Mouse (Mus musculus): ENCODE measurements at regions not wholly inside any gene's neighbourhood (a gene's known extent, or its start where the extent isn't known, plus 50 kb on each side); places are given as distances from the start of the nearest gene placed in this dataset.

- DNase-seq = no peak
- Histone ChIP-seq H3K4me3 (no peak overlapping the region), H3K27ac (no peak overlapping the region)
- no peak for TF ChIP-seq CTCF (IDR thresholded peaks at IDR 0.05)
- intact Hi-C loops (cut with DNase I) = no loop called here
Observed at GRCm38 (mm10) chr12:56472856-56473647, 63.7 kb downstream of the Nkx2-1 start.

DNA sequence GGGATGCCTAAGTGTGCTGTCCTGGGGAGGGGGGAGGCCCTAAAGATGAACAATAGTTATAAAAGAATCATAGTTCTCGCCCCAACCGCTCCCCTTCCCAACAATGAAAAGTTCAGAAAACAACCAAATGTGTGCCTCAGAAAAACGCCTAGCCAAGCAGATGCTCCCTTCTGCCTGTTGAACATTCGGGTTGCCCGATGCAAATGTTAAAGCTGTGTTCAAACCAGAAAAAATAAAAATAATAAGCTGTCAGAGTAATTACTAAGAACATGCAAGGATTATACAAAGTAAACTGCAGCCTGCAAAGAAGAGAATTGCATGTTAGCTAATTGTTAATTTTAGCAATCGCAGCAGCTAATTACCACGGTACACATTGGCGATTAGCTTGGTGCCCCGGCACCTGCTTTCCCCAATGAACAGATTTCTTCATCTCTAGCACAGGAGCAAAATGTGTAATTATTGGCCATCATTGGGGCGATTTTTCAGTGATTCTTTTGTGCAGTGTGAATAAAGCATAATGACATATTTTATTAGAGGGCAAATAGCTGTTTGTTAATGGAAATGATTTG is 65.7 kb downstream of the Nkx2-1 start:
- no peak for DNase-seq
- intact Hi-C loops (cut with DNase I) = no loop called here
- no peak overlapping the region for H3K4me3 ChIP-seq
- no peak for TF ChIP-seq CTCF (IDR thresholded peaks at IDR 0.05)
- no peak overlapping the region for H3K27ac ChIP-seq

- H3K27ac ChIP-seq = no peak overlapping the region
- intact Hi-C loops (cut with DNase I) = no loop called here
- no peak for DNase-seq
- H3K4me3 ChIP-seq = no peak overlapping the region
- TF ChIP-seq CTCF (IDR thresholded peaks at IDR 0.05) = no peak
Observed at GRCm38 (mm10) chr12:56459508-56460119, 77.1 kb downstream of the Nkx2-1 start.

DNA sequence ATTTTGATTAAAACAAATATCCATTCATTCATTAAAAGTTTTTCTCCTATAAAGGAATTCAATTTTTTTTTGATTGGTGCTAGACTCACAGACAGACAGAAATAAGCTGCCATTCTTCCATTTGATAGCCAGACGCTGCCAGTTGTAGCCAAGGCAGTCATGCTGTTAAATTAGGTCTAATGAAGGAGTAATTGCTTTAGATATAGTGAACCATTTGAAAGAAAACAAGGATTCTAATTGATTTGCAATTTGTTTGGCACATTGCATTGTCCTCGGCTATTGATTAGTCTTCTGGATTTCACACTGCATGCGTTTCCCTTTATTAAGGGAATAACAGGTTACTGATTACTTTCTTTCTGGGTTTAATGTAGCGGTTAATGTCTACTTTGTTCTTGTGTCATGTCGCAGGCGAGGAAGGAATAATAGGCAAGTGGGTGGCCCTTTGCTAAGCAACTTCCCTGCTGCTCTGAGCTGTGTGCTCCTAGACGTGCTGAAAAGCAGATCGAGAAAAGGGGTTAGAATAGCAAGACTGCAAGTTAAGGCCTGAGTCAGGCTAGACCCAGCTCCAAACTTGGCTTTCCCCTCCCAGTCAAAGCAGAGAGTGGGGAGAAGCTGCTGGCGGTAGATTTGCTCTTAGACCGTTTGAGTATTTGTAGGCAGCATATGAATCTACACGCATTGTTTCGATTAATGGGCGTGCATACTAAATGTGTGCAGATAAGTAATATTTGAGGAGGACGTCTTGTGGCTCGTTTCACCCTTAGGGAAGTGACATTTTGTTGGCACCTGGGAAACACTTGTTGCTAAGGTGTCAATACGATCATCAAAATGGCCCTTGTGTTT is 77.8 kb downstream of the Nkx2-1 start:
- DNase-seq = no peak
- H3K4me3 ChIP-seq = no peak overlapping the region
- H3K27ac ChIP-seq = no peak overlapping the region
- intact Hi-C loops (cut with DNase I) = no loop called here
- no peak for TF ChIP-seq CTCF (IDR thresholded peaks at IDR 0.05)

- intact Hi-C loops (cut with DNase I) = no loop called here
- Histone ChIP-seq H3K27ac (no peak overlapping the region), H3K4me3 (no peak overlapping the region)
- no peak for DNase-seq
- TF ChIP-seq CTCF (IDR thresholded peaks at IDR 0.05) = no peak
Observed at GRCm38 (mm10) chr12:56457951-56458350, 78.8 kb downstream of the Nkx2-1 start.

- no peak for DNase-seq
- intact Hi-C loops (cut with DNase I) = no loop called here
- Histone ChIP-seq H3K4me3 (no peak overlapping the region), H3K27ac (no peak overlapping the region)
- no peak for TF ChIP-seq CTCF (IDR thresholded peaks at IDR 0.05)
Observed at GRCm38 (mm10) chr12:56457356-56457755, 79.4 kb downstream of the Nkx2-1 start.

- no peak for TF ChIP-seq CTCF (IDR thresholded peaks at IDR 0.05)
- intact Hi-C loops (cut with DNase I) = no loop called here
- no peak for DNase-seq
- Histone ChIP-seq H3K4me3 (no peak overlapping the region), H3K27ac (no peak overlapping the region)
Observed at GRCm38 (mm10) chr12:56450261-56450660, 86.4 kb downstream of the Nkx2-1 start.

DNA sequence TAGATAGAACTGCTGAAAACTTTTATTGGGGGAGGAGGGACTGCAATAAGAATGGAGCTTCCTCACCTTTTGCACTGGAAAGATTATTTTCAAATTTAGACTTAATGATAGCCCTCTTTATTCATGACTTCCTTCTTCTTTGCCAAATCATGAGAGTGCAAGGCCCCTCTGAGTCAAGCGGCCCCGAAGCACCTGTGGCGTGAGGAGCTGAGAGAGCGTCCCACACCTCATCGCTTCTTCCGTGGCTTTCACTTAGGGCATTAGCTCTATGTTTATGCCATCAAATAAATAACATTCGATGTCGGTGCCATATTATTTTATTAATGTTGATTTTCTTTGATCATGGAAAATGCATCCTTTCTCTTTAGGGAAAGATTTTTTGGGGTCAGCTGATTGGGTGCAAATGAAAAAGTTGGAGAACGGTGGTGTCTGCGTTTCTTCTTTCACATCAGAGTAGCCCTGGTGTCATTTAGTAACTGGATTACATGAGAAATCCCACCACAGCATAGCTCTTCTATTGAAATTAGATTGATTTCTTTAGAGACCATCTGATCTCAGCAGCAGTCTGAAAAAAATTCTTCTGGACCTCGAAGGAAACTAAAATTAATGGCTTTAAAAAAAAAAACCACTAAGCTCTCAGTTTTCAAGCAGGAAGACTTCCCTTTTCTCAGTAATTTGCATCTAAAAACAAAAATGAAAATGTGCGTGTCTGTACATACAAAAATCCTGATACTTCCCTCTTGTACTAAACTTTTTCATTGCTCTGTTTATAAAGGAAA is 87.7 kb downstream of the Nkx2-1 start:
- intact Hi-C loops (cut with DNase I) = no loop called here
- Histone ChIP-seq H3K27ac (no peak overlapping the region), H3K4me3 (no peak overlapping the region)
- no peak for TF ChIP-seq CTCF (IDR thresholded peaks at IDR 0.05)
- DNase-seq = no peak

GRCm38 (mm10) chr12:56441166-56441817 is 95.4 kb downstream of the Nkx2-1 start:
- intact Hi-C loops (cut with DNase I) = no loop called here
- Histone ChIP-seq H3K27ac (no peak overlapping the region), H3K4me3 (no peak overlapping the region)
- no peak for DNase-seq
- no peak for TF ChIP-seq CTCF (IDR thresholded peaks at IDR 0.05)

DNA sequence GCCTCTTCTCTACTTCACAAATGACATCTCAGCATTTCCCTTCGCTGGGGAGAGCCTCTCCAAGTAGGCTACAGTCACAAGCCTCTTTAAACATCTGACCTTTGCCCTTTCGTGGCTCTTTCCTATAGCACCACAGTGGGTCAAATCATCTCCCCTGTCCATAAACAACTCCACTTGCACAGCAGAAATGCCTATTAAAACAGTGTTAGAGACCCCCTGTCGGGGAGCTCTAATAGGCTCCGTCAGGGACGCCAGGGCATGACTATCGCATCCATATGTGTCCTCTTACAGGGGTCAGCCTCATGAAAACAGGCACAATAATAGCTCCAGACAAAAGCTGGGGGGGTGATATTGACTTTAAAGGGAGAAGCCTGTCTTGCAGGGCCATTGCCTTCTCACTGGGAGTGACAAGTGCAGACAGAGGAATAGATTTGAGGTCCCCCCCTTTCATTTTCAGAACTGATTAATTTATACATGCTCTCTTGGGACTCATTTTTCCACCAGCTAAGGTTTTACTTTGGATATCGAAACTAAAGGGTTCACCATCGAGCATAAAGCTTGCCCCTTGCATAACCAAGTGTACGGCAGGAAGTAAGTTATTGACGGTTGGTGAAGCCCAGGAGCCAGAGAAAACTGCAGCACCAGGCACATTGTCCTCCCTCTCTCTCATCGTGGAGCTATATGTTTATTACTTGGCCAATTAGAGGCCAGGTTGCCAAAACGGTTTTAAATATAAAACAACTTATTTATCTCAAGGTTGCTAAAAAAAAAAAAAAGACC is 94.6 kb upstream of the Mbip start:
- H3K27ac ChIP-seq = no peak overlapping the region
- TF ChIP-seq CTCF (IDR thresholded peaks at IDR 0.05) = no peak
- no peak for DNase-seq
- intact Hi-C loops (cut with DNase I) = no loop called here
- no peak overlapping the region for H3K4me3 ChIP-seq

GRCm38 (mm10) chr12:56438384-56438783 is 92.7 kb upstream of the Mbip start:
- no peak for TF ChIP-seq CTCF (IDR thresholded peaks at IDR 0.05)
- intact Hi-C loops (cut with DNase I) = no loop called here
- H3K27ac ChIP-seq = no peak overlapping the region
- H3K4me3 ChIP-seq = no peak overlapping the region
- no peak for DNase-seq
